Mouse (Mus musculus): Measurements from ENCODE around the gene Mcm10. TPM values are rescaled to one million over a fixed set of nuclear protein-coding genes. Genes with fewer than 3 reads are reported as not detected.

Gene Mcm10
- total and polyA plus RNA-seq, 3 experiments, result 48.7 to 118 (median 97.5) TPM

DNA sequence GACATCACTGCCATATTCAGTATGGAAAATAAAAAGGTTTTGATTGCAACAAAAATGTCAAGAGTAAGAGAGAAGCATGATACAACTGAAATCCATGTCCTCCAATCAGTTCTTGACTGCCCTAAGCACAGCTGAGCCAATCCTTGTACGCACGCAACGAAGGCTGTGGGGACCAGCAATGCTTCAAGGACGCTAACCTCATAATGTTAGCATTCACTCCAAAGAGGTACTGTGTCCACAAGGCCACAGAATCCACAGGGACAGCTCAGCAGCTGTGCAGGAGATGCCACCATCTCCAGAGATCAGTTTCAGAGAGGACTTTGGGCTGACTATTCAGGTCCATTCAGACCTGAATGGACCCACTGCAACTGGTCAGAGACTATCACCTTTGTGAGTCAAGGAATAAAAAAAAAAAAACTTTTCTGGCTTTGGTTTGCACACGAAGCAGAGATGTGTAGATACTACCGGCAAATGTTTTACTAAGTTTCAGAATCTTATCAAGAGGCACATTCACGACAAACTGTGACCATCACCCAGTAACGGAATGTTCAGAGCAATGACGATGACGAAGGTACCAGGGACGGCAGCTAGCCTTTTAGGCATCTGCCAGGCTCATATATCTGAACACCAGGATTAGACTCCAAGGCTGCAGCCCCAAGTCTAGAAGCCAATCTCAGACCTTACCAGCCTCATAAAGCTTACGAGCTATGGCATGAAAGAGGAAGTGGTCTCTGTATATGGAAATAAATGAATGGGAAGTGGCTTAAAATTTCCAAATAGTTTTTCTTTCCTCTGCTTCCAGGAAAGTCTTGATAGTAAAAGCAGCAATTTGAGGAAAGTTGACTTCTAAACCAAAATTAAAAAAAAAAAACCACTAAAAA lies 27.9 kb upstream of the Mcm10 start:
- H3K4me1 ChIP-seq (ENCODE audit: insufficient read depth, low read depth, low read length), result peaks cover 60% of the 10 kb centered on the region
- no peaks in the 10 kb centered on the region for H3K9me3 ChIP-seq (replicated peaks)
- no peaks in the 10 kb centered on the region for H3K27me3 ChIP-seq (ENCODE audit: insufficient read depth, low read length)
- DNase-seq (ENCODE audit: low spot score), result peak; percentile 30
- H3K36me3 ChIP-seq (replicated peaks), result peaks cover 80% of the 10 kb centered on the region
- H3K4me3 ChIP-seq (ENCODE audit: low read depth, low read length), result peak overlapping the region; percentile 30; the same call in 1 of the 2 replicates
- peak; percentile 22; the same call in 1 of the 2 replicates for ATAC-seq (ENCODE audit: extremely low read depth, insufficient number of reproducible peaks, low FRiP score, poor library complexity, severe bottlenecking)
- TF ChIP-seq POLR2AphosphoS5 (IDR thresholded peaks at IDR 0.05; ENCODE audit: insufficient replicate concordance, low read depth, low read length) (no peak), GATA2 (IDR thresholded peaks at IDR 0.05; ENCODE audit: borderline replicate concordance, low read depth, low read length) (no peak), CTCF (IDR thresholded peaks at IDR 0.05; ENCODE audit: low read depth, low read length) (no peak), TAL1 (conservative IDR thresholded peaks at IDR 0.05; ENCODE audit: low read depth, low read length) (no peak), GATA1 (IDR thresholded peaks at IDR 0.05; ENCODE audit: borderline replicate concordance, low read length) (no peak)

DNA sequence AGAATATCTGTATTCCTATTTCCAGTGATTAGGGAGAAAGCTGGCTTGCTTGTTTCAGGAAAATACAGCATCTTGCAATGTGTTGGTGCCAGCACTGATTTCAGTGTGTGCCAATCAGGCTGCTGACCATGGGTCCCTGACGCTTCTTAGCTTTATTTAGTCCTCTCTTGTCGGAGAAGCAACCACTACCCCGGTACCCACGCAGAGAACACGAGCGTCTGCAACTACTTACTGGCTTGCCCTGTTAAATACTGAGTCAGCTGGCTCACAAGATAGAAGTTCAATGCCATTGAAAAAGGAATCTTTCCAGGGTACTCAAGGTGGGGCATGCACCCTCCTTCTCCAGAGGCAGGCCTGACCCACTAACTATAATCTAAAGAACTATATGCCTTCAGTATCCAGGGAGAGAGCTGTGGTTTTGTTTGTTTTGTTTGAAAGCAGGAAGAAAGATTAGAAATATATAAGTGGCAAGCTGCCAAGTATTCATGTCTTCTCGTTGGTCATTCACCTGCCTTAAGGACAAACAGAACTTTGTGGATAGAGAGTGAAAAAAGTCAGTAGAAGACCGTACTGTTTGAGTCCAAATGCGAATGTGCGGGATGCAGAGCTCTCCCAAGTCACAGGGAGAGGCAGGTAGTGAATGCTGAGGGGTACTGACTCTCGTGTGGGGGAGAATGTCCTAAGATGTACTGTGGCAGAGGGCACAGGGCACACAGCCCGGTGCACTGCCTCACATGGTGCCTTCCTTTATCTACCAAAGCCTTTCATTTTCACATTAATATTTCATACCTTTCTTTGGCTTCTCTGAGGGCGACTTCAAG lies 27.0 kb upstream of the Mcm10 start:
- H3K4me3 ChIP-seq (ENCODE audit: low read depth, low read length), result no peak overlapping the region
- no peak for DNase-seq (ENCODE audit: low spot score)
- no peaks in the 10 kb centered on the region for H3K27me3 ChIP-seq (ENCODE audit: insufficient read depth, low read length)
- H3K36me3 ChIP-seq (replicated peaks), result peaks cover 81% of the 10 kb centered on the region
- no peaks in the 10 kb centered on the region for H3K9me3 ChIP-seq (replicated peaks)
- ATAC-seq (ENCODE audit: extremely low read depth, insufficient number of reproducible peaks, low FRiP score, poor library complexity, severe bottlenecking), result no peak
- peaks cover 55% of the 10 kb centered on the region for H3K4me1 ChIP-seq (ENCODE audit: insufficient read depth, low read depth, low read length)
- TF ChIP-seq GATA2 (IDR thresholded peaks at IDR 0.05; ENCODE audit: borderline replicate concordance, low read depth, low read length), result no peak
- TF ChIP-seq TAL1 (conservative IDR thresholded peaks at IDR 0.05; ENCODE audit: low read depth, low read length), result no peak
- no peak for TF ChIP-seq GATA1 (IDR thresholded peaks at IDR 0.05; ENCODE audit: borderline replicate concordance, low read length)
- no peak for TF ChIP-seq CTCF (IDR thresholded peaks at IDR 0.05; ENCODE audit: low read depth, low read length)
- TF ChIP-seq POLR2AphosphoS5 (IDR thresholded peaks at IDR 0.05; ENCODE audit: insufficient replicate concordance, low read depth, low read length), result no peak

DNA sequence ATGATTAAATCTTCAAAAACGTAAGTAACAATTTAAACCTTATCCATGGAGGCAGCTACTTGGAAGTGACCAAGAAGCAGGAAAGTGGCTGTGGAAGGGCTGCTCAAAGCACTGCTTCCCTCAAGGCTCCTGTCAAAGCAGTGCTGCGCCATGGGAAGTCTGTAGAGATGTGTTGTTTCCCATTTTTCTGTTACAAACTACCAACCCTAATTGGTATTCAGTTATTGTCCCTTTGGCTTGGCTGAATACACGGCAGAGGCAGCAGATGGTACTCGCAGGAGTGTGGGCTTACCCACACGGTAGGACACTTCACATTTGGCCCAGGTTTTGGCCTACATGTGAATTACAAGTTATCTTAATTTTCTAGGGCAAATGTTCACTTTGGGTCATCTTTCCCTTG lies 25.7 kb upstream of the Mcm10 start:
- ATAC-seq (ENCODE audit: extremely low read depth, insufficient number of reproducible peaks, low FRiP score, poor library complexity, severe bottlenecking) (no peak), DNase-seq (ENCODE audit: low spot score) (no peak)
- H3K4me1 ChIP-seq (ENCODE audit: insufficient read depth, low read depth, low read length), result peaks cover 52% of the 10 kb centered on the region
- H3K36me3 ChIP-seq (replicated peaks), result peaks cover 74% of the 10 kb centered on the region
- no peaks in the 10 kb centered on the region for H3K9me3 ChIP-seq (replicated peaks)
- TF ChIP-seq TAL1 (conservative IDR thresholded peaks at IDR 0.05; ENCODE audit: low read depth, low read length) (no peak), GATA1 (IDR thresholded peaks at IDR 0.05; ENCODE audit: borderline replicate concordance, low read length) (no peak), GATA2 (IDR thresholded peaks at IDR 0.05; ENCODE audit: borderline replicate concordance, low read depth, low read length) (no peak), CTCF (IDR thresholded peaks at IDR 0.05; ENCODE audit: low read depth, low read length) (no peak), POLR2AphosphoS5 (IDR thresholded peaks at IDR 0.05; ENCODE audit: insufficient replicate concordance, low read depth, low read length) (no peak)
- no peak overlapping the region for H3K4me3 ChIP-seq (ENCODE audit: low read depth, low read length)
- no peaks in the 10 kb centered on the region for H3K27me3 ChIP-seq (ENCODE audit: insufficient read depth, low read length)

DNA sequence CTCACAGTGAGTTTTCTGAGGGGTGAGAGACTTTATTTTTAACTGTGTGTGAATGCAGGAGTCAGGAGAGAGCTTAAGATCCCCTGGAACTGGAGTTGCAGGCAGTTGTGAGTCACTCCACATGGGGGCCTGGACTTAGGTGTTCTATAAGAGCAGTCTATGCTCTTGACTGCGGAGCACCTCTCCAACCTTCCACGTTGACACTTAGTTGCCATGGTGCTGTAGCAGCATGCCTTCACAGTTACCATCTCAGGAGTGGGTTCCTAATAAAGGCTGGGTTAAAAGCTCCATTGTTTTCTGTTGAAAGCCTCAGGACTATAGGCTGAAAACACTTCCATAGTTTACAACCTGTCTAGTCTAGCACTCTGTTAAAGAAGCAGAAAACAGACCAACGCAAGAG lies 24.8 kb upstream of the Mcm10 start:
- H3K4me1 ChIP-seq (ENCODE audit: insufficient read depth, low read depth, low read length), result peaks cover 44% of the 10 kb centered on the region
- peaks cover 79% of the 10 kb centered on the region for H3K36me3 ChIP-seq (replicated peaks)

DNA sequence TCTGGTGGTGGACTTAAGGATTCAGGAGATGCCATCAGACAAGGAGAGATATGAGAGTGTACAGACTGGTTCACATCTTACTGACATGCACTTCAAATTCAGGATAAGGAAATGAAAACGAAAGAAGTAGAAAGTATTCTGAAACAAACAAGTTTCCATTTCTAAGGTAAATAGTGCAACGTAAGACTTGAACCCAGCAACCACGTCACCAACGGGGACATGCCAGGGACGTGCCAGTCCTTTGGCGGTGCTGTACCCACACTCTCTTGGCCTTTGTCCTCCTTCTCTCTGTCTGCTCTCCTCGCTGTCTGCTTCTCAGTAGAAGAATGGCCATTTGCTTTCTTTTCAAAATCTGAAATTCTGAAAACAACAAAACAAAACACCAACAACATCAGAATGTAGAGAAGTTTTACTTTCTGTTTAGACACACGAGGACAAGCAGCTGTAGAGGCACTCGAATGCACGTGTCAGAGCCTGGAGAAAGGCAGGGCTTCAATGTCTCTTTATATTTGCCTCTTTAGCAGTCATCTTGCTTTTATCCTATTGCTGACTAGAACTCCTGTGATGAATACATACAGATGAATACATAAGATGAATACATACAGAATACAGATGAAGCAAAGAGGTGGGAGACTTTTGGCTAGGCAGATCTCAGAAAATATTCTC lies 24.0 kb upstream of the Mcm10 start:
- Histone ChIP-seq H3K27me3 (ENCODE audit: insufficient read depth, low read length) (no peaks in the 10 kb centered on the region), H3K4me1 (ENCODE audit: insufficient read depth, low read depth, low read length) (peaks cover 36% of the 10 kb centered on the region), H3K9me3 (replicated peaks) (no peaks in the 10 kb centered on the region), H3K4me3 (ENCODE audit: low read depth, low read length) (no peak overlapping the region), H3K36me3 (replicated peaks) (peaks cover 79% of the 10 kb centered on the region)
- no peak for ATAC-seq (ENCODE audit: extremely low read depth, insufficient number of reproducible peaks, low FRiP score, poor library complexity, severe bottlenecking)
- TF ChIP-seq POLR2AphosphoS5 (IDR thresholded peaks at IDR 0.05; ENCODE audit: insufficient replicate concordance, low read depth, low read length) (no peak), GATA2 (IDR thresholded peaks at IDR 0.05; ENCODE audit: borderline replicate concordance, low read depth, low read length) (no peak), GATA1 (IDR thresholded peaks at IDR 0.05; ENCODE audit: borderline replicate concordance, low read length) (no peak), TAL1 (conservative IDR thresholded peaks at IDR 0.05; ENCODE audit: low read depth, low read length) (no peak), CTCF (IDR thresholded peaks at IDR 0.05; ENCODE audit: low read depth, low read length) (no peak)
- no peak for DNase-seq (ENCODE audit: low spot score)

More for the DNA sequence above, 24.8 kb upstream of the Mcm10 start:
- no peaks in the 10 kb centered on the region for H3K9me3 ChIP-seq (replicated peaks)
- no peak overlapping the region for H3K4me3 ChIP-seq (ENCODE audit: low read depth, low read length)
- no peak for ATAC-seq (ENCODE audit: extremely low read depth, insufficient number of reproducible peaks, low FRiP score, poor library complexity, severe bottlenecking)
- DNase-seq (ENCODE audit: low spot score), result no peak
- TF ChIP-seq POLR2AphosphoS5 (IDR thresholded peaks at IDR 0.05; ENCODE audit: insufficient replicate concordance, low read depth, low read length) (no peak), CTCF (IDR thresholded peaks at IDR 0.05; ENCODE audit: low read depth, low read length) (no peak), TAL1 (conservative IDR thresholded peaks at IDR 0.05; ENCODE audit: low read depth, low read length) (no peak), GATA1 (IDR thresholded peaks at IDR 0.05; ENCODE audit: borderline replicate concordance, low read length) (no peak), GATA2 (IDR thresholded peaks at IDR 0.05; ENCODE audit: borderline replicate concordance, low read depth, low read length) (no peak)
- no peaks in the 10 kb centered on the region for H3K27me3 ChIP-seq (ENCODE audit: insufficient read depth, low read length)

All from G1E (cell line).